Mouse (Mus musculus) olfactory bulb, adult 2 months (tissue): ENCODE measurements around the gene Cacna1d. TPM values are rescaled to one million over a fixed set of nuclear protein-coding genes. Genes with fewer than 3 reads are reported as not detected.

Experiments used
- H3K27ac ChIP-seq: fragments of 200-500 bp; 2 replicates; pipeline ENCODE4 v1.5.1; 2012; ENCODE audit warnings: low read depth, low read length; ENCODE audit not compliant: insufficient read depth
- H3K4me1 ChIP-seq: fragments of 200-500 bp; 2 replicates; pipeline ENCODE4 v1.6.1; 2012; ENCODE audit warnings: low read length; ENCODE audit not compliant: control insufficient read depth, insufficient read depth
- H3K4me3 ChIP-seq: fragments of 200-500 bp; 2 replicates; pipeline ENCODE4 v1.5.1; 2012; ENCODE audit warnings: mild to moderate bottlenecking, low read depth, low read length, moderate library complexity; ENCODE audit not compliant: insufficient read depth
- CTCF ChIP-seq: fragments of 200-500 bp; IDR thresholded peaks from 2 replicates; pipeline ENCODE4 v1.5.1; 2012; ENCODE audit warnings: low read depth, mild to moderate bottlenecking, low read length, moderate library complexity; ENCODE audit not compliant: insufficient read depth
- POLR2A ChIP-seq: fragments of 200-500 bp; IDR thresholded peaks from 2 replicates; pipeline ENCODE4 v1.6.1; 2012; ENCODE audit warnings: mild to moderate bottlenecking, low read depth, low read length, moderate library complexity; ENCODE audit not compliant: insufficient read depth
- WGBS: fragments of 180-500 bp; shearing (Covaris S2); methylation state at CpG from one replicate; pipeline ENCODE4 v1.1.7; 2018; 5-methylcytosine and 5-hydroxymethylcytosine counted together
- polyA plus RNA-seq: library from polyadenylated mRNA; stranded (reverse); fragments of >200 nt; gene quantifications from 2 replicates; pipeline ENCODE4 v1.2.4, GENCODE M21; 2012; ENCODE audit warnings: low replicate concordance; ENCODE audit not compliant: missing spikeins, insufficient read depth, insufficient read length

Gene Cacna1d
- polyA plus RNA-seq, 1 experiment, result 140 TPM

DNA sequence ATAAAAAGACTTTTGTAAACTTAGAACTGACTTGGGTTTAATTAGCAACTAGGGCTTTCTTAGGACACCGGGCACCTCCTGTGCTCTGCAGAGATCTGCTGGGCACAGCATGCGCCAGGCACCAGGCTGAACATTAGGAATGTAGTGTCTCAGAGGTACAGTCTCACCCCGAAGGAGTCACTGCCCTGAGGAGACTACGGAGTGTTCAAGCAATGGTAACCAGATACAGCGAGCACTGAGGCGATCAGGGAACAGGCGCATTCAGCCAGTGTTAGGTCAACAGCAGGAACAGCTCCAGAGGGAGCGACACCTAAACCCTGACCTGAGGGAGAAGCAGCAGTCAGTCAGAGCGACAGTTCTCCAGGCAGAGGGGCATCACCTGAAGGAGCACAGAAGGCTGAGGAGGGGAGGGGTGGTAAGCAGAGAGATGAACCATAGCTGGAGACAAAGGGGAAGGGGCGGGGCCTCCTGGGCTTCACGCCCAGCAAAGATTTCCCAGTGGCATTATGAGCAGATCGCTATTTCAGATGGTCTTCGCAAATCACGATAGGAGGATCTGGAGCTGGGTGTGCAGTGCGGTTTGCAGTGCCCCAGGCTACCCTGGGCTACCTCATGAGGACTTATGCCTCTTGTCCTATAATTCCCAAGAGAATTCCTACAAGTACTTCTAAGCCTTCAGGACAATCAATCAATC is 413.0 kb downstream of the Cacna1d start:
- no peak for TF ChIP-seq POLR2A
- Histone ChIP-seq H3K4me3 (no peak overlapping the region), H3K4me1 (peaks cover 4% of the 10 kb centered on the region; the same call in 1 of the 2 replicates), H3K27ac (no peak overlapping the region)
- WGBS, result 74% methylated on average over 15 of the region's 15 CpGs

DNA sequence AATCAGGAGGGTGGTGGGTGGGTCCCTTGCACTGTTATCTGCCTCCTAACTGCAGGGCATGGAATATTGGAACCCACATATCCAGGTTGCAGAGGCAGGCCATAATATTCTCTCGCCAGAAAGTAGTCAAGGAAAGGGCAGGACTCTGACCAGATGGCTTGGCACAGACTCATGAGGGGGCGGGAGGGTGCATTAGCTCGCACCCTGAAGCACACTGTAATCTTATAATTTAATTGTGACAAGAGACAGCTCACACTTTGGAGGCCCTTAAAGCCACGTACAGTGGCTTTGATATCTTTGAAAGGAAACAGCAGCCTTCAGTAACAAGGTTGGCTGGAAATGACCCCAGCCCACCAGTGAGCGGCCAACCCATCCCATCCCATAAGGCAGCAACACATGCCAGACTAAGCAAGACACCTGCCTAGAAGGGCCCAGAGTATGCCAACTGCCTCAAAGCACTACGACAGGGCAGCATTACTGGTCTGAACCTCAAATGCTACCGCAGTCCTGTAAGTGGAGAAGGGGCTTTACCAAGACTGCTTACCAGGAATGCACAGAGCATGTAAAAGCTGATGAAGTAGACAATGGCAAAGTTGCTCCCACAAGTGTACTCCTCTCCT is 415.9 kb downstream of the Cacna1d start:
- Histone ChIP-seq H3K27ac (no peak overlapping the region), H3K4me1 (peaks cover 4% of the 10 kb centered on the region; the same call in 1 of the 2 replicates), H3K4me3 (no peak overlapping the region)
- 31% methylated on average over 7 of the region's 7 CpGs for WGBS
- TF ChIP-seq POLR2A (no peak), CTCF (no peak)

DNA sequence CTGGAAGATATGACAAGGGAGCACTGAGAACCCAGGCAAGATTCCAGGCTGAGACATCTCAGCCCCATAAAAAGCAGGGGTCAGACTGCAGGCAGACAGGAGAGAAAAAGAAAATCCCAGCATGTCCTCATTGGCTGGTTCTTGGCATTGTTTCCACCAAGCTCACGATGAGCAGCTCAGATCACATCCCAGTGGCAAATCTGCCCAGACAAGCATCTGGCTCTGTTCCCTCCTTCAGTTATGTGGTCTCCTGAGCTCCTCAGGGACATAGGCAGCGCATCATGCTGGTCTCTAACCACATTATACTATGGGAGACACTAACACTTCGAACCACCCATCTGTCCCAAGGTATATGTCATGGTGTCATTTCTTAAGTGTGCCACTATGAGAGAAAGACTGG is 422.7 kb downstream of the Cacna1d start:
- 63% methylated on average over 3 of the region's 3 CpGs for WGBS
- peaks cover 2% of the 10 kb centered on the region; the same call in 1 of the 2 replicates for H3K4me1 ChIP-seq
- no peak overlapping the region for H3K27ac ChIP-seq
- TF ChIP-seq POLR2A (no peak), CTCF (no peak)
- H3K4me3 ChIP-seq, result no peak overlapping the region

DNA sequence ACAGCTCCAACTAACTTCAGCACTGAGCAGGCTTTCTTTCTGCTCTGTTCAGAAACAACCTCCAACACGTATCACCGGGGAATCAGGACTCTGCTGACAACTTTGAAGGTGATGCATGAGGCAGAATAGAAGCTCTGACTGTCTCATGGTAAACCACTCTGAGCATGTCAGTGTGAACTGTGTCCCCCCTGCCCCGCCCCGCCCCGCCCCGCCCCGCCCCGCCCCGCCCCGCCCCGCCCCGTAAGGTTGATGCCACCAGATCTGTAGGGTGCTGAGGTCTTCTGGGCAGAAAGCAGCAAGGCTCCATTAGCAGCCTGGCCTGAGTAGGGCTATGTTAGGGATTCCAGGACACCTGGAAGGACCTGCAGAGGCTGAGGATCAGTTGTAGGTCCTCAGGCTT is 424.5 kb downstream of the Cacna1d start:
- WGBS, result 84% methylated on average over 12 of the region's 12 CpGs
- H3K27ac ChIP-seq, result no peak overlapping the region
- TF ChIP-seq CTCF, result no peak
- TF ChIP-seq POLR2A, result no peak
- peaks cover 8% of the 10 kb centered on the region for H3K4me1 ChIP-seq
- H3K4me3 ChIP-seq, result no peak overlapping the region

DNA sequence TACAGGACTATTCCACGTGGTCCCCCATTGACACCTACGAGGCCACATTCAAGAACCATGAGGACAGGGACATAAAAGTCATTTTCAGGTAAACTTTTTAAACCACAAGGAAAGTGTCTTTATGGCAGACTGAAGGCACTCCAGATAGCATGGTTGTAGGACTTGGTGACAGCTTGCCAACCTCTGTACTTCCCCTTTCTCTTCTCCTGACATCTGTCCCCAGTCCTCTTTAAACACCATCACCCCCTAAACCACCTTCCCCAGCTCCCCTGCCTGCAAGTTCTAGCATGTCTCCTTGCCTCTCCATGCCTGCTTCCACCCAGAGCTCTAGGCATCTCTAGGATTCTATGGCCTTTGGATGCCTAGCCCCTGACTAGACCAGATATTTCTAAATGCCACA is 426.4 kb downstream of the Cacna1d start:
- TF ChIP-seq POLR2A, result no peak
- no peak for TF ChIP-seq CTCF
- Histone ChIP-seq H3K4me3 (no peak overlapping the region), H3K27ac (no peak overlapping the region), H3K4me1 (peaks cover 11% of the 10 kb centered on the region)
- 87% methylated on average over 2 of the region's 2 CpGs for WGBS

DNA sequence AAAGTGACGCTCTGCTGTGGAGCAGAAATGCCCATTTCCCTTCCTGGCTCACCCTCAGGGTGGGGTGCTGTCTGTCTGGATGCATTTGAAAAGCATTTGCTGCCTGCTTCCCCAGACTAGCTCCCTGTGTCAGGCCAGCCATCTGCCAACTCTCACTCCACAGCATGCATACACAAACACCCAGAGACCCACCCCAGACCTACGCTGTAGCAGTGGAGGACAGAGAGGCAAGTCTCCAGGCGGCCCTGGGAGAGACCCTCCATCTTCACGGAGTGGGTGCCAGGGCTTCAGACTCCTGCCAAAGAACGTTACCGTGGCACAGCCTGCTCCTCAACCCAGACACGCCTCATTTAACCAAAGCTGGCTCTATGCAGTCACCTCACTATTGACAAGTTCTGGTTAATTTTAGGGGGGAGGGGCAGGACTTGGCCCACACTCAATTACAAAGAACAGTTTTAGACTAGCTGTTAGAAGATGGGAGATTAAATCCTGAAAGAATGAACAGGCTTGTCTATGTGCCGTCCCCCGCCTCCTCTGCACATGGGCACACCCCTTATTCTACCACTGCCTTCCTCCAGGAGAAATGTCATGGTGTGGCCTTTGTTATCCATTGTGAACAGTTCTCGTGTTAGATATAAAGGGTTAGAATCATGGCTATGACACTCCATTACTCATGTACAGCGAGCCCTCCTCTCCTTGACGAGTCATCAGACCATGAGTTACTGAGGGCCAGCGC is 435.1 kb downstream of the Cacna1d start:
- H3K4me1 ChIP-seq, result peaks cover 18% of the 10 kb centered on the region
- 24% methylated on average over 13 of the region's 13 CpGs for WGBS
- H3K27ac ChIP-seq, result no peak overlapping the region

DNA sequence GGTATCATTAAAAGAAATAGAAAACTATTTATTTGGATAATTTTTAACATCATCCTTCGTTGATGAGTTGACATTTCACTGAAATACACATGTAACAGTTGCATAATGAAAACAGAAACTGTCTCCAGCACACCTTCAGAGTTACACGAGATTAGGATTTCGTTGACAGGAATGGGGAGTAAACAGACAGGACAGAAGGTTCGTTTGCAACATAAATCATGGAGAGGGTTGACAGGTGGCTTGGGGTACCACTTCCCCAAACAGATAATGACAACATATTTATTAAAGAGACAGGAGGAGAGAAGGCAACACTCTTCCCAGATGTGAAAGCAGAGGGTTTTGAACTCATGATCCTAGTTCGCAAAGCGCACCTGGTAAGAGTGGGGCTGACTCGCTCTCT is 436.3 kb downstream of the Cacna1d start:
- Histone ChIP-seq H3K4me1 (peaks cover 17% of the 10 kb centered on the region), H3K27ac (no peak overlapping the region), H3K4me3 (no peak overlapping the region)
- TF ChIP-seq CTCF, result no peak
- TF ChIP-seq POLR2A, result no peak
- 81% methylated on average over 7 of the region's 7 CpGs for WGBS

More for the DNA sequence above, 435.1 kb downstream of the Cacna1d start:
- no peak for TF ChIP-seq CTCF
- TF ChIP-seq POLR2A, result no peak
- no peak overlapping the region for H3K4me3 ChIP-seq

DNA sequence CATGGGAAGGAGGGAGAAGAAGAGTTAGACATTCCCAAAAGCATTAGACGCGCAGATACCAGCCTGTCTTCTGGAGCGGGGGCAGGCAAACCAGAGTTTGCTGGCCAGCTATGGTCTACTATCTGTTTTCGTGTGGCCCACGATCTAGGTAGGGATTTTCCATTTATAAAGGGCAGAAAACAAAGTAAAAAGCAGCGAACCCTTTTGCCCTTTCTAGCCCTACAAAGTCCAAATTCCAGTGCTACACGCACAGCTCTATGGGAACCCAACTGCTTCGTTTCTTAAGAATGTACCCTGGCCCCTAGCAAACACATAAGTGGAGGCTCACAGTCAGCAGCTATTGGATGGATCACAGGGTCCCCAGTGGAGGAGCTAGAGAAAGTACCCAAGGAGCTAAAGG is 441.0 kb downstream of the Cacna1d start:
- TF ChIP-seq POLR2A (no peak), CTCF (no peak)

DNA sequence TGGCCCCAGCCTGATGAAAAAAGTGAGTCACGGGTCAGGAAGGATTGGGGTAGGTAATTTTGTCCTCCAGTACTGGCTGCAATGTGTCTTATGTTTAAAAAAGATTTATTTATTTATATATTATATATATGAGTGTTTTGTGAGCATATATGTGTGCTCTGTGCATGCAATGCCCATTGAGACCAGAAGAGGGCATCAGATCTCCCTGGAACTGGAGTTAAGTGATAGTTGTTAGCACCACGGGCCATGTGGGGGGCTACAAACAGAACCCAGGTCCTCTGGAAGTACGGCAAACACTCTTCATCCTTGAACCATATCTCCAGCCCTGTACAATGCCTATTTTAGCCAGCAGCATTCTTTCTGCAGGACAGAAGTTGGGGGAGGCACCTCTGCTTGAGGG is 443.2 kb downstream of the Cacna1d start:
- Histone ChIP-seq H3K4me3 (no peak overlapping the region), H3K4me1 (peaks cover 11% of the 10 kb centered on the region; the same call in 1 of the 2 replicates), H3K27ac (no peak overlapping the region)
- WGBS, result 86% methylated on average over 3 of the region's 3 CpGs
- TF ChIP-seq POLR2A, result no peak
- TF ChIP-seq CTCF, result no peak

More for the DNA sequence above, 441.0 kb downstream of the Cacna1d start:
- Histone ChIP-seq H3K27ac (no peak overlapping the region), H3K4me1 (peaks cover 12% of the 10 kb centered on the region; the same call in 1 of the 2 replicates), H3K4me3 (no peak overlapping the region)
- 78% methylated on average over 8 of the region's 8 CpGs for WGBS
